Mouse (Mus musculus) embryonic facial prominence, embryonic 14.5 days (tissue): Measurements from ENCODE around the gene Pik3c2g. TPM values are rescaled to one million over a fixed set of nuclear protein-coding genes. Genes with fewer than 3 reads are reported as not detected.

Experiments
- ATAC-seq: fragments of 200-750 bp; cut with Nextera tagmentation; 2 replicates; pipeline ENCODE4 v1.8.0; 2017; ENCODE audit warnings: low read depth, moderate number of reproducible peaks, moderate TSS enrichment
- DNase-seq: peaks from one replicate; pipeline ENCODE4 v3.0.0-alpha.2; 2015; ENCODE audit warnings: low spot score
- H3K27ac ChIP-seq: fragments of 300-500 bp; sonication (generic); replicated peaks from 2 replicates; pipeline ENCODE4 v1.5.1; 2014; ENCODE audit warnings: low read depth, mild to moderate bottlenecking, low read length, moderate library complexity
- H3K27me3 ChIP-seq: fragments of 300-500 bp; sonication (generic); replicated peaks from 2 replicates; pipeline ENCODE4 v1.6.1; 2014; ENCODE audit warnings: low read length; ENCODE audit not compliant: control insufficient read depth, insufficient read depth
- H3K36me3 ChIP-seq: fragments of 300-500 bp; sonication (generic); 2 replicates; pipeline ENCODE4 v1.6.1; 2014; ENCODE audit warnings: low read length, mixed read lengths; ENCODE audit not compliant: control insufficient read depth, insufficient read depth
- H3K4me1 ChIP-seq: fragments of 300-500 bp; sonication (generic); 2 replicates; pipeline ENCODE4 v1.6.1; 2014; ENCODE audit warnings: antibody characterized with exemption, low read length; ENCODE audit not compliant: control insufficient read depth, insufficient read depth
- H3K4me2 ChIP-seq: fragments of 300-500 bp; sonication (generic); 2 replicates; pipeline ENCODE4 v1.6.1; 2014; ENCODE audit warnings: low read depth, mild to moderate bottlenecking, low read length, moderate library complexity, mixed read lengths
- H3K4me3 ChIP-seq: fragments of 300-500 bp; sonication (generic); 2 replicates; pipeline ENCODE4 v1.5.1; 2014; ENCODE audit warnings: low read depth, mild to moderate bottlenecking, low read length
- H3K9ac ChIP-seq: fragments of 300-500 bp; sonication (generic); 2 replicates; pipeline ENCODE4 v1.6.1; 2014; ENCODE audit warnings: low read depth, mild to moderate bottlenecking, low read length, moderate library complexity, mixed read lengths
- H3K9me3 ChIP-seq: fragments of 300-500 bp; sonication (generic); 2 replicates; pipeline ENCODE4 v1.6.1; 2016; ENCODE audit warnings: low read length; ENCODE audit not compliant: control insufficient read depth
- WGBS: fragments of 180-500 bp; shearing (Covaris S2); extraction: QIAGEN DNeasy Blood & Tissue Kit; methylation state at CpG from one replicate; pipeline ENCODE4 v1.1.7; 2014; 5-methylcytosine and 5-hydroxymethylcytosine counted together
- polyA plus RNA-seq: library from polyadenylated mRNA; unstranded; fragments of >200 nt; fragmentation: Nextera tagmentation; extraction: Ambion mirVana; gene quantifications from 2 replicates; pipeline ENCODE4 v1.2.1, GENCODE M21; 2014

The Pik3c2g gene
- polyA plus RNA-seq, 1 experiment from 2014 or later = 0.89 TPM

DNA sequence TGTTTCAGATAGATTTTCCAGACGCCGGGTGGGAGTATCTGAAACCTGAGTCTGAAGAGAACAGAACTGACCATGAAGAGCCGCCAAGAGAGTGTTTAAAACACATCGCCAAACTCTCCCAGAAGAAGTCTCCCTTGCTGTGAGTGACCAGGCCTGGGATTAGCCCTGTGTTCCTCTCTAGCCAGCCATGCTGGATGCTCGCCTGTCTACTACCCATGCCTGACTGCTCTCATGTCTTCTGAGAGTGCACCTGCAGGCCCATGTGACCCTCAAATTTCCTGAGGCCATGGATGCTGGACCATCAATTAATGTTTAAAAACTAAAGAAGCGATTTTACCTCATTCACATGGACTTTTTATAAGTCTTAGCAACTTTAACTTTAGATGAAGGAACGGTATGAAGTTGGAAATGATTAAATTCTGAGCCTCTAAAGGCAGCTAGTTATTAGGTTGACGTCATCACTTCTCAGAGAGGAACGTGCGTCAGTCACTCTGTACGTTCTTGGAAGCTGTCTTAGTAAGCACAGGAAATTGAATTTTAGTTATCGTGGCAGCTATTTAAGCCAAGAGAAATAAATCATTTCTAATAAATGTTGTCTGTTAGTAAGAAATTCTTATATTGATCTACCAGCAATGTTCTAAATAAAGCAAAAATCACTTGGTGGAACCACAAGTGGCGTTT, 161.2 kb downstream of the Pik3c2g start:
- Histone ChIP-seq H3K9me3 (no peaks in the 10 kb centered on the region), H3K4me3 (no peak overlapping the region), H3K27ac (no peak overlapping the region), H3K36me3 (no peaks in the 10 kb centered on the region), H3K4me2 (no peak overlapping the region), H3K9ac (no peak overlapping the region), H3K27me3 (no peaks in the 10 kb centered on the region), H3K4me1 (no peaks in the 10 kb centered on the region)
- no peak for DNase-seq
- 77% methylated on average over 13 of the region's 13 CpGs for WGBS
- no peak for ATAC-seq

DNA sequence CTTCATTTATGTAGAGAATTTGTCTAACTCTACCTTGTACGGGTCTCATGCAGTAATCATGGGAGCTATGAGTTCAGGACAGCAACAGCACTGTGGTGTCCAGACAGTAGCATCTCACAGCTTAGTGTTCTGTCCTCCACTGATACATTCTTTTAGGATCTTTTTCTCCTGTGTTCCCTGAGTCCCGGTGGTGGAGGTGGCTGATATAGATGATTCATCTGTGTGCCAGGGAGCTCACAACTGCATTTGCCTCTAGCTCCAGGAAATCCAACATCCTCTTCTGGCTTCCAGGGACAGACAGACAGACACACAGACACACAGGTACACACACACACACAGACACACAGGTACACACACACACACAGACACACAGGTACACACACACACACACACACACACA, 163.6 kb downstream of the Pik3c2g start:
- Histone ChIP-seq H3K27ac (no peak overlapping the region), H3K4me1 (no peaks in the 10 kb centered on the region), H3K27me3 (no peaks in the 10 kb centered on the region), H3K4me2 (no peak overlapping the region), H3K9ac (no peak overlapping the region), H3K36me3 (no peaks in the 10 kb centered on the region), H3K9me3 (no peaks in the 10 kb centered on the region), H3K4me3 (no peak overlapping the region)
- 85% methylated on average over 2 of the region's 2 CpGs for WGBS
- DNase-seq (no peak), ATAC-seq (no peak)

DNA sequence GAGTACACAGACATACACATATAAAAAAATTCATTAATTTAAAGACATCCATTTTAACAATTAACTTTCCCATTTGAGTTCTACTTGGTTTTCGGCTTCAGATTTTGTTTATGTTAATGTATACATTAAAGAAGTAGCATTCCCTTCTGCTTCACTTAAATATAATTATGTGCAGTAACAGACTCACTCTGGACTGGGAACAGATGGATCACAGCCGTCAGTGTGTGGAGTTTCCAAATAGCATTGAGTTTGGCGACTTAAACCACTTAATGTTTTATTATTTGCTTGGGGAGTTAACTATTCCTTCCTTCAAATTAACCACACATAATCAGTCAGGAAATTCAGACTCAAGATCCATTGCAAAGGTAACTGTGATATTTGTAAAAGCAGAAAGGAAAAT, 164.0 kb downstream of the Pik3c2g start:
- no peak for ATAC-seq
- Histone ChIP-seq H3K4me2 (no peak overlapping the region), H3K9me3 (no peaks in the 10 kb centered on the region), H3K4me3 (no peak overlapping the region), H3K36me3 (no peaks in the 10 kb centered on the region), H3K27ac (no peak overlapping the region), H3K9ac (no peak overlapping the region), H3K4me1 (no peaks in the 10 kb centered on the region), H3K27me3 (no peaks in the 10 kb centered on the region)
- no peak for DNase-seq
- WGBS = 33% methylated on average over 3 of the region's 3 CpGs

DNA sequence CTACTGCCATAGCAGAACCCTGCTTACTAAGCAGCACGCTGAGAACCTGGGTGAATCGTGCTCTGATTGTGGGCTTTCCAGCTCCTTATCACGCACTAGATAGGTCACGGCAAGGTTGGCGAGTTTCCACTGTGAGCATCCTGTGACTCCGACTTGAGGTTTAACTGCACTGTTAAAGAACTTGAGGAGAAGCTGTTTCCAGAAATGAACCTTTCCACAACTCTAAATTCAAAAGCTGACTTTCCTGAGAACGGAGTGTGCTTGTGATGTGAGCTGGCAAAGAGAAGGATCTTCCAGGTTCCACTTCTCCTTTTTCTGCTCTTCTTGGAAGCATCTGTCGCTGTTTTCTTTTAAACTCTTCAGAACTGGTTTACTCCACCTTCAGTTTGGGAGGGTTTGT, 170.9 kb downstream of the Pik3c2g start:
- no peaks in the 10 kb centered on the region for H3K9me3 ChIP-seq
- no peak overlapping the region for H3K4me3 ChIP-seq
- DNase-seq = no peak
- no peak overlapping the region for H3K27ac ChIP-seq
- H3K4me2 ChIP-seq = no peak overlapping the region
- no peaks in the 10 kb centered on the region for H3K27me3 ChIP-seq
- WGBS = 88% methylated on average over 8 of the region's 8 CpGs
- H3K9ac ChIP-seq = no peak overlapping the region
- no peaks in the 10 kb centered on the region; the same call in 1 of the 2 replicates for H3K4me1 ChIP-seq
- no peaks in the 10 kb centered on the region for H3K36me3 ChIP-seq
- ATAC-seq = no peak

DNA sequence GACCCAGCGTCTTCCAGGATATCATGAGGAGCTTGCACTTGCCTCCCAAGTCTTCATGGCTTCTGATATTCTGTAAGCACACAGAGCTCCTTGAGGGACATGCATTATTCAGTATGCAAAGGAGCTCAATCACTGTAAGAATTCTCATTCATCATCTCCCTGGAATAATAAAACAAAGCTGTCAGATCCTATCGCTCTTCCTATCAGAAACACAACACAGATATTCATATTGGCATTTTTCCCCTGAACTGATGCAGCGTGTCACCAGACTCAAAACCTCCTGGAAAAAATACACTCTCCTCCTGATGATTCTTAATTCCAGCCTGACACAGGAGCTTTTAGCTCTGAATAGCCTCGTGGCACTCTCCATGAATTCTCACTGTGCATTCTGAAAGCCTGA, 174.0 kb downstream of the Pik3c2g start:
- ATAC-seq = no peak
- Histone ChIP-seq H3K4me3 (no peak overlapping the region), H3K27ac (no peak overlapping the region), H3K4me1 (no peaks in the 10 kb centered on the region; the same call in 1 of the 2 replicates), H3K4me2 (0 out of 2 replicates have a peak overlapping the region, but pooled peaks have one; percentile 11), H3K9ac (no peak overlapping the region), H3K27me3 (no peaks in the 10 kb centered on the region), H3K36me3 (no peaks in the 10 kb centered on the region), H3K9me3 (no peaks in the 10 kb centered on the region)
- 30% methylated on average over 4 of the region's 4 CpGs for WGBS
- DNase-seq = peak; percentile 61

DNA sequence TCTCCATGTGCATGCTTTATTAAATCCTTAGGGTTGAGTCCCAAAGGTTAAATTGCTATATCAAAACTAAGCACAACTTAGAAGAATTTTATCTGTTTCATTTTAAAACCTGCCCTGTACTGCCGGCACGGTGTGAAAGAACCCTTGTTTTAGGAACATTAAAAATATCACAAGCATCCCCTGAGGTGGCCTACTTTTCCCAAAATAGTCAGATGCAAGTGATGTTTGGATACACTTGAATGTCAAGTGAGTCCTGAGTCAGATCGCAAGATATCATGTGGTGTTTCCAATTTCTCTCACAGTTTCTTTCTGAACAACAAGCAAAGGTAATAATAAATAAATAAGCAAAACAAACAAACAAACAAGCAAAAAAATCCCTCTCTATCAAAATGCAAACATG, 177.4 kb downstream of the Pik3c2g start:
- WGBS = 78% methylated on average over 3 of the region's 3 CpGs
- Histone ChIP-seq H3K4me2 (no peak overlapping the region), H3K9ac (no peak overlapping the region), H3K27me3 (no peaks in the 10 kb centered on the region), H3K36me3 (no peaks in the 10 kb centered on the region), H3K4me1 (no peaks in the 10 kb centered on the region; the same call in 1 of the 2 replicates), H3K9me3 (no peaks in the 10 kb centered on the region), H3K27ac (no peak overlapping the region), H3K4me3 (no peak overlapping the region)
- DNase-seq = no peak
- no peak for ATAC-seq

DNA sequence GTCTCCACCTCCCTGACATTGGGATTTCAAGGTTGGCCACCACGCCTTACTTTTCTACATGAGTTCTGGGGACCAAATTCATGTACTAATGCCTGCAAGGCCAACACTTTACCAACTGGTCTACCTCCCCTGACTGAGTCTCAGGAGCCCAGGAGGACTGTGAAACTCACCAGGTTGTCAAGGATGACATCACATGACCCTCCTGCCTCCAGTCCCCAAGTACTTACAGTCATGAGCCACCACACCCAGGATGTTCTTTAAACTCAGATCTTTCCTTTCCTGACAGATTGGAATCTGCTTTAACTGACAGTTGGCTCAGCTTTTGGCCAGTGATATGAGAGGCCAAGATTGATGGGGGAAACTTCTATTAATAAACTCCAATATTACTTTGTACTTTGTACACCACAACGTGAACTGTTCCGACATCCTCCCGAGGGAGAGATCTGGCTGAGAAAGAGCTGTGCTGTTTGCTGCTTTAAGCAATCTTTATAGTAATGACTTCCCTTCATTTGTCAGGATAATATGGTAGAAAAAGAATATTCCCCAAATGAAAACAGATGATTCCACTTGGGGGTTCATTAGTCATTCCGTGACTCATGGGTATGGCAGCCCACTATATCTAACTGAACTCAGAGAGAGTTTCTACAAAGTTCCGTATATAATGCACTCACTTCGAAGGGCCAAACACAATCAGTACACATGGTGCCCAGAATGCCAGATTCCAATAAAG, 182.9 kb downstream of the Pik3c2g start:
- DNase-seq (peak; percentile 76), ATAC-seq (peak; percentile 44; the same call in 1 of the 2 replicates)
- no peak overlapping the region for H3K9ac ChIP-seq
- H3K4me3 ChIP-seq = no peak overlapping the region
- H3K4me1 ChIP-seq = no peaks in the 10 kb centered on the region
- H3K27me3 ChIP-seq = no peaks in the 10 kb centered on the region
- no peaks in the 10 kb centered on the region for H3K36me3 ChIP-seq
- WGBS = 60% methylated on average over 7 of the region's 7 CpGs
- H3K4me2 ChIP-seq = no peak overlapping the region
- H3K27ac ChIP-seq = no peak overlapping the region
- no peaks in the 10 kb centered on the region for H3K9me3 ChIP-seq

DNA sequence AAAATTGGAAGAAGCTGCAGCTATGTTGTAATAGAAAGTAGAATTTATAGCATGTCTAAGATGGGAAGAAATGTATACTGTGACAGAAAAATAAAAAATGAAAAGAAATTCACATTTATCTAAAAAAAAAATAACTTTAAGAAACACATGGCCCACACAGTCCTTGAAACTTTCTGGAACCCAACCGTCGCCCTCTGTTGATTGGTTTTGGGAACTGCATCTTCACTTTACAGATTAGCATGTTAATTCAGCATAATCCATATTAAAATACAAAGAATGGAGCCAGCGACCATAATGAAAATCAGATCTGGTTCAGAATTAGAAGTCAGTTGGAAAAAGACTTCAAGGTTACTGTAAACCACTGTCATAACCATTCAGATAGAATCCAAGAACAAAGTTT, 183.5 kb downstream of the Pik3c2g start:
- Histone ChIP-seq H3K4me2 (no peak overlapping the region), H3K9me3 (no peaks in the 10 kb centered on the region), H3K27me3 (no peaks in the 10 kb centered on the region), H3K4me1 (no peaks in the 10 kb centered on the region), H3K36me3 (no peaks in the 10 kb centered on the region), H3K9ac (no peak overlapping the region), H3K4me3 (no peak overlapping the region), H3K27ac (no peak overlapping the region)
- WGBS = 42% methylated on average over 3 of the region's 3 CpGs
- ATAC-seq = peak; percentile 12; the same call in 1 of the 2 replicates
- DNase-seq = peak; percentile 73
